Mouse (Mus musculus): ENCODE measurements around the gene Kcnh3.
"Not testable (repeated sequence)": the region's sequence is repeated elsewhere in the genome, so short reads cannot be mapped to it uniquely, and the experiment has no call there.

Kcnh3 gene

GRCm38 (mm10) chr15:99241249-99241648 is 16.6 kb downstream of the Kcnh3 start:
- no peak for DNase-seq

DNA sequence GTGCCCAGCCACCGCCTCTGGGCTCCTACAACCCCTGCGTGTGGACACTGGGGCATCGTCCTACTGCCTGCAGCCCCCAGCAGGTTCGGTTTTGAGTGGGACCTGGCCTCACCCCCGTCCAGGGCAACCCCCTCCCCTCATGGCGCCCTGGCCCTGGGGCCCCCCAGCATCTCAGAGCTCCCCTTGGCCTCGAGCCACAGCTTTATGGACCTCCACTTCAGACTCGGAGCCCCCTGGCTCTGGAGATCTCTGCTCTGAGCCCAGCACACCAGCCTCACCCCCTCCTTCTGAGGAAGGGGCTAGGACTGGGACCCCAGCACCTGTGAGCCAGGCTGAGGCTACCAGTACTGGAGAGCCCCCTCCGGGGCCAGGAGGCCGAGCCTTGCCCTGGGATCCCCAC is 17.4 kb downstream of the Kcnh3 start:
- no peak for DNase-seq

GRCm38 (mm10) chr15:99246736-99247135 is 22.1 kb downstream of the Kcnh3 start:
- DNase-seq, result not testable (repeated sequence)

- DNase-seq, result no peak
Observed at GRCm38 (mm10) chr15:99248972-99249371, 24.3 kb downstream of the Kcnh3 start.

GRCm38 (mm10) chr15:99249938-99250337 is 25.3 kb downstream of the Kcnh3 start:
- DNase-seq, result no peak

- not testable (repeated sequence) for DNase-seq
Observed at GRCm38 (mm10) chr15:99251111-99251510, 26.4 kb downstream of the Kcnh3 start.

GRCm38 (mm10) chr15:99251626-99252380 is 27.1 kb downstream of the Kcnh3 start, which contains the start of gene Mcrs1:
Mcrs1 (minus strand) TSS chr15:99251961.
- peak; percentile 98 for DNase-seq

GRCm38 (mm10) chr15:99252381-99253174 is 27.9 kb downstream of the Kcnh3 start:
- DNase-seq, result no peak

DNA sequence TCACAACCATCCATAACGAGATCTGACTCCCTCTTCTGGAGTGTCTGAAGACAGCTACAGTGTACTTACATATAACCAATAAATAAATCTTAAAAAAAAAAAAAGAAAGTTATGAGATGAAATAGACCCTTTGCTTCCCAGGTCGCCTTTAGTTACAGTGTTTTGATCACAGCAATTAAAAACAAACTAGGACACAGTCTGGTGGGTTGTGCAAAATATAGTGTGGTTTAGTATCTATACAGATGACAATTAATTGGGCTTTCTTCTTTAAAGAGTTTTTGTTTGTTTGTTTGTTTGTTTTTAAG is 28.5 kb downstream of the Kcnh3 start:
- DNase-seq, result not testable (repeated sequence)

DNA sequence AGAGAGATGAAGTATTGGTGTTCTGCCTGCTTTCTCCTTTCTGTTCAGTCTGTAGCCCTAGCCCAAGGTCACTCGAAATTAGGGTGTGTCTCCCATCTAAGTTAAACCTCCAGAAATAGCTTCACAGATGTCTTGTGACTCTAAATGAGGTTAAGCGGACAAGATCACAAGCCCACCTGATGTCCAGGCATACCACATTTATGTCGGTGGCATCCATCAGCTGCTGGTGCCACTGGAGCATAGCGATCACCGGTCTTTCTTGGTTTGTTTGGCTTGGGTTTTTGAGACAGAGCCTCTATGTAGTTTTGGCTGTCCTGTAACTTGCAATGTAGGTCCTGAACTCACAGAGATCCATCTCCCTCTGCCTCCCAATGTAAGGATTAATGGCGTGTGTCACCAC is 29.1 kb downstream of the Kcnh3 start:
- no peak for DNase-seq

DNA sequence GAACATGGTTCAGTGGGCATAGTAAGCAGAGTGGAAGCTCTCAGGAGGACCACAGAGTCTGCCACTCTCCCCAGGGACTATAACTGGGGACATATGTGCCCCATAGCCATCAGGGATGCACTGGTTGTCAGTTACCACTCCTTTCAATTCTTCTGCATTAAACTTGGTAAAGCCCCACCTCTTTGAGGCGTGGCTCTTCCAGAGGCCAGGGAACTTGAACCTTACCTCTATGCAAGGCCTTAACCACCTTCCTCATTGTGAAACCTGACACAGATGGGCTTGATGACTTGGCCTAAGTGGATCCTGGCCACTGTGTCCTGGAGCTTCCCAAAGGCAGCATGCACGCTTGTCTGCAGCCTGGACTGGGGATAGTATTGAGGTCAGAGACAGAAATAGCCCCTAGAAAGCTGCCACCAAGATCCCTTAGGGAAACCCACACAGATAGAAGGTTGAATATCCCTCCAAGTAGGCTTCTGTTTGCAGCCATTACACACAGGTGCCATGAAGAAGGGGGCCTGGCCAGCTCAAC is 29.9 kb downstream of the Kcnh3 start:
- no peak for DNase-seq

DNA sequence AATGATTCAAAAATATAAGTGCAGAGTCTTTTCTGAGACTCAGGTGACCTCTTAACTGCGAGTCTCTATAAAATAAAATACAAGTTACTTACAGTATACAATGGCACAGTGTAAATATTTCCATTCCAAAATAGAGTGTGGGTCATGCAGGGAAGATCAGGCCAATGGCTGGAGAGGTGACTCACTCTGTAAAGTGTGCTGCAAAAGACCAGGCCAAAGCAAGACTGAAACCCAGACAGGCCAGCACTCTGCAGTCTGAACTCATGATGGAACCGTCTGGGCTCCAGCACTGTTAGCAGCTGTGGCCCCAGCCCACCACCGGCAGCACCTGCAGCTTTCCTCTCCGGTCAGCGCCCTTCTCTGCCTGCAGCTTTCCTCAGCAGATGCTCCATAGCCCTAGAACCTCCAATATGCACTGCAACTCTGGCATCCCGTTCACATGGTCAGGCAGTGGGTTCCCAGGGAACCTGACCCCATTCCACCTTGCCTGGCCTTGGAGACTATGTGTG is 30.6 kb downstream of the Kcnh3 start:
- DNase-seq, result no peak

DNA sequence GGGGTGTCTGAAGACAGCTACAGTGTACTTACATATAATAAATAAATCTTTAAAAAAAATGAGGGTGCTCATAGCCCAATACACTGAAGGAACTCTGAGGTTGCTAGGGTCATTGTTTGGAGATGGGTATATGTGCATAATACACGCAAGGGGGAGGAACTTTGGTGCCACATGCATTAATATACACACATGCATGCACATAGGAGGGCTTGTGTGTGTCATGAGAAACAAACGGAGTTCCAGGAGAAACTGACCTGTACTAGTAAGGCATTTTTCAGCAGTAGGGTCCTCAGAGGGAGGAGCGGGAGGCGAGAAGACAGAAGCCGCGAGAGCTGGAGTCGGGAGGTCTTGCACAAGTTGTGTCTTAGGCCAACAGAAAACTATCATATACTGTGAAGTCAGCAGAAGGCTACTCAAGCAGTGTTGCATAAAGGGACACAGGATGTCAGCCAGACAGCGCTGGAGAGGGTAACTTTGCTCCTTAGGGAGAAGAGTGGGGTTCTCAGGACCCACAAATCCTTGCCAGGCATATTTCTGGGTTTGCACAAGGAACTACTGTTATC is 34.6 kb downstream of the Kcnh3 start:
- no peak for DNase-seq

GRCm38 (mm10) chr15:99259730-99260252 is 35.1 kb downstream of the Kcnh3 start:
- no peak for DNase-seq

DNA sequence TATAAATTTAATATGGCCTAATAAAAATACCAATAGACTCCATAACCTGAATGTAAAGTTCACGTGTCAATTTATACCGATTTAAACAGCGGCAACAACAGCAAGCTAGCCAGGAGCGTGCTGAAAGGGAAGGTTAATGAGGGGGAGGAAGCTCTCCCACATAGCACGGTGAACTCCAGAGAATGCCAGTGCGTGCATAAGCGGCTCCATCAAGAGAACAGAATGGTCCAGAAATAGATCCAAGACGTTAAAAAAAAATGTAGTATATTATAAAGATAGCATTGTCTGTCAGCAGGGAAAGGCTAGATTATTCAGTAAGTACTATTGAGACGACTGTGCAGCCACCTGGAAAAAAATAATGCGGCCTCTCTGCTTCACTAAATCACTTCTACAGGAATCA is 38.0 kb downstream of the Kcnh3 start:
- DNase-seq, result no peak

DNA sequence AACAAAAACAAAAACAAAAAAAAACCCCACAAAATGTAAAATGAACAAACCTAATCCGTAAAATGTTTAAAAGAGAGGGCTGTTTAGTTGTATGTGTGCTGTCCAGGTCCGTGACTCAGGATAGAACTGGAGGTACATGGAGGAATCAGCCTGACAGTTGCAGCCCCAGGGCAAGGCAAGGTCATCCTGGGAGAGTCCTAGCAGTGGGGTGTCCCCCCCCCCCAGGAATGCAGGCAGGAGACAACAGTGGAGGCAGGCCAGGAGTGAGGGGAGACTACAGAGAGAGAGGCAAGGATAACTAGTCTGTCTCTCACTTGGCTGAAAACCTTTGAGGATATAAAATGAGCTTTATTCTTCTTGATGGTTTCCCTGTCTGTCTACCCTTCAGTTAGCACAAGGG is 39.7 kb downstream of the Kcnh3 start:
- no peak for DNase-seq

- peak; percentile 55 for DNase-seq
Observed at GRCm38 (mm10) chr15:99265679-99266078, 41.0 kb downstream of the Kcnh3 start.

DNA sequence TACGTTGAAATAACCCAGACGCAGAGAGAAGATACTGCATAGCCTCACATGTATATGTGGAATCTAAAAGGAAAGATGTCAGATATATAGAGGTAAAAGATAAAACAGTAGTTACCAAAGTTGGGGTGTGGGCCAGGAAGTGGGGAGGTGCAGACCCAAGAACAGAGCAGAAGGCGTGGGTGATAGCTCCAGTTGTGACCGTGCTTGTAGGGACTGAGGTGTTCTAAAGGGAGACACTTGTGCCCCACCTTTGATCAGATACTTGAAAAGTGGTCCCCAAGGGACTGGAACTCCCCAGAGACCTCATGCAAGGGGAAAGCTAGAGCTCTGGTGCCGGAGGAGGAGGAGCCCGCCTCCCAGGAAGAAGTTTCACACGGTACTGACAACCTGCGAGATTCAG is 51.4 kb downstream of the Kcnh3 start:
- DNase-seq, result no peak

DNA sequence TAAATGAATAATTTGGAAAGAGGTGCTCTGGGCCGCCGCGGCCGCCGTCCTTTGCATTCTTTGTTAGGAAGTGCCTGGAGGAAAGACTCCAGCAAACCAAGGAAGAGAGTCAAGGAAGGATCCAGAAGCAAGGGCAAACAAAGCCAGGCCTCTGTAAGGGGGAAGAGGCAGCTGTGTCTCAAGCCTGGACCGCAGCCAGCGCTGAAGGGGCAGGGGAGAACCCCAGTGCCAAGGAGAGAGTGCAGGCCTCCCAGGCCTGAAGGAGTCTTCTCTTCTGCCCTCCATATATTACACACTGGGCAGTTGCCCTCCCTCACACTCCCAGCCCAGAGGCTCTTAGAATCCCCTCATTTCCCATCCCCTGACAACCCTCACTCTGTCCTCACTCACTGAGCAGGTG is 53.6 kb downstream of the Kcnh3 start:
- no peak for DNase-seq

GRCm38 (mm10) chr15:99283456-99283855 is 58.8 kb downstream of the Kcnh3 start:
- DNase-seq, result no peak

GRCm38 (mm10) chr15:99284527-99285188 is 60.0 kb downstream of the Kcnh3 start:
- DNase-seq, result no peak

DNA sequence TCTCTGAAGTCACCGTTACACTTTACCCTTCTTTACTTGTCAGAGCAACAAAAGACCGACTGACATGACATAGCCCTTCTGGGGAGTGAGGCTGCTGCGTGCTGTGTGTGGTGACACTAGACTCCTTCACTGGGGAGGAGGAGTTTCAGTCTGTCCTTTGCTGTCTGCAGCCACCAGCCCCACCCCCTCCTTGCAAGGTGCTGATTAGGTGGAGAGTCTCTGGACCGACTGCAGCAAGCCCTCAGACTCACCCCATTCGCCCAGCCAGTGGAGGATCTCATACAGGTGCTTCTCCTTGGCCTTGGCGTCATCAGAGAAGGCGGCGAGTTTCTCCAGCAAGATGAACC is 60.5 kb downstream of the Kcnh3 start:
- DNase-seq, result no peak

GRCm38 (mm10) chr15:99290586-99290985 is 65.9 kb downstream of the Kcnh3 start:
- no peak for DNase-seq

All from cerebellum, adult 11 months (tissue).